Mouse (Mus musculus) cortical plate, adult 2 months (tissue): ENCODE measurements around the gene Mcam. TPM values are rescaled to one million over a fixed set of nuclear protein-coding genes. Genes with fewer than 3 reads are reported as not detected.
A peak's percentile ranks its signal among the peaks of the same experiment; 100 is the strongest.

Experiments
- H3K27ac ChIP-seq: fragments of 200-500 bp; 2 replicates; pipeline ENCODE4 v1.5.1; 2012; ENCODE audit warnings: low read length, control low read depth, inconsistent platforms; ENCODE audit not compliant: insufficient read depth
- H3K4me1 ChIP-seq: fragments of 200-500 bp; 2 replicates; pipeline ENCODE4 v1.6.1; 2011; ENCODE audit warnings: low read length; ENCODE audit not compliant: control insufficient read depth, insufficient read depth
- H3K4me3 ChIP-seq: fragments of 200-500 bp; 2 replicates; pipeline ENCODE4 v1.5.1; 2011; ENCODE audit warnings: mild to moderate bottlenecking, low read length, control low read depth; ENCODE audit not compliant: insufficient read depth
- CTCF ChIP-seq: fragments of 200-500 bp; IDR thresholded peaks from 2 replicates; pipeline ENCODE4 v1.5.1; 2011; ENCODE audit warnings: mild to moderate bottlenecking, control low read depth, low read length; ENCODE audit not compliant: insufficient read depth; ENCODE audit errors: extremely low read depth
- POLR2A ChIP-seq: fragments of 200-500 bp; IDR thresholded peaks from 2 replicates; pipeline ENCODE4 v1.6.1; 2011; ENCODE audit warnings: mild to moderate bottlenecking, low read length, control low read depth; ENCODE audit not compliant: insufficient read depth; ENCODE audit errors: extremely low read depth
- polyA plus RNA-seq: library from polyadenylated mRNA; depleted of rRNA; stranded (reverse); fragments of >200 nt; gene quantifications from 2 replicates; pipeline ENCODE4 v1.2.3, GENCODE M21; 2012

Gene Mcam
- polyA plus RNA-seq, 1 experiment = 27.4 TPM

DNA sequence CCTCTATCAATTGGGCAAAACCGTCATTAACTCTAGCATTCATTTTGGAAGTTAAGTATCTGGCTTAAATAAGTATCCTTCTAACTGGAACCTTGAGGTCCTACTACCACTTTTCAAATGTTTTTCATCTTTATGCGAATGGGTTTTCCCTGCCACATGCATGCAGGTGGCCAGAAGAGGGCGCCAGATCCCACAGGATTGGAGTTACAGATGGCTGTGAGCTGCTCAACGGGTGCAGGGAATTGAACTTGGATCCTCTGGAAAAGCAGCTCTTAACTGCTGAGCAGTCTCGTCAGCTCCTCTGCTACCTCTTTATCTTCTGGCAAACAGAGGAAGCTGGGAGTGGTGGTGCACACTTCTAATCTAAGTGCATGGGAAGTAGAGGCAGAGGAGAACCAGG, 15.3 kb upstream of the Mcam start:
- no peak overlapping the region for H3K4me3 ChIP-seq
- H3K27ac ChIP-seq = no peak overlapping the region
- no peaks in the 10 kb centered on the region for H3K4me1 ChIP-seq
- TF ChIP-seq CTCF = peak; percentile 50
- TF ChIP-seq POLR2A = no peak

- TF ChIP-seq POLR2A = no peak
- no peak for TF ChIP-seq CTCF
Measured at GRCm38 (mm10) chr9:44119948-44120465, 14.3 kb upstream of the Mcam start.

DNA sequence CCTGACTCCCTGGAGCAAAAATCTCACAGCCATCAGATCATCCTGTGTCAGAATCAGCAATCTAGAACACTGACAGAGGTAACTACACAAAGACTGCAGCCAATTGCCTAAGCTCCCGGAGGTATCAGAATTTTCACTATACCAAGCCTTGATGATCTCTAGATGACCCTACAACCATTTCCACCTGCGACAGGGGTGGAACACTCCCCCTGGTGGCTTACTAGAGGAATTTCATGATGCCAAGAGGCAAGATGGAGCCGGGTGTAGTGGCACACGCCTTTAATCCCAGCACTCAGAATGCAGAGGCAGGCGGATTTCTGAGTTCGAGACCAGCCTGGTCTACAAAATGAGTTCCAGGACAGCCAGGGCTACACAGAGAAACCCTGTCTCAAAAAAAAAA, 10.0 kb upstream of the Mcam start:
- no peak for TF ChIP-seq POLR2A
- TF ChIP-seq CTCF = peak; percentile 45
- Histone ChIP-seq H3K4me3 (no peak overlapping the region), H3K27ac (no peak overlapping the region), H3K4me1 (peaks cover 3% of the 10 kb centered on the region; the same call in 1 of the 2 replicates)

More at GRCm38 (mm10) chr9:44119948-44120465, 14.3 kb upstream of the Mcam start:
- H3K4me1 ChIP-seq = no peaks in the 10 kb centered on the region
- no peak overlapping the region for H3K4me3 ChIP-seq
- H3K27ac ChIP-seq = no peak overlapping the region

DNA sequence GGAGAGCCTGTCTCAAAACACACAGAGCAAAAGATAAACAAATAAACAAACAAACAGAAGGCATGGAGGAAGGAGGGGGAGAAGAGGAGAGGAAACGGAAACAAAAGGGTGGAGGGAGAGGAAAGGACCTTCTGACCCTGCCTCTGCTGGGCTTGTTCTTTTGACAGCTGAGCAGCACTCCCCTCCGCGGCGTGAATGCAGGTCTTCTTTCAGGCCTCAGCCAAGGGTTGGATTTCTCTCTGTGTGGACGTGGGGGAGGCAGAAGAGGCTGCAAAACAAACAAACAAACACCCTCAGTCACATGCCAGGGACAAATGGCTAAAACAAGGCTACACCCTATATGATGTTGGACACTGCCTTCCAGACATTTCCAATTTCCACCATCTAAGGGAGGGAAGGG, 9.2 kb upstream of the Mcam start:
- H3K27ac ChIP-seq = no peak overlapping the region
- TF ChIP-seq CTCF (no peak), POLR2A (no peak)
- H3K4me3 ChIP-seq = no peak overlapping the region
- peaks cover 3% of the 10 kb centered on the region; the same call in 1 of the 2 replicates for H3K4me1 ChIP-seq

GRCm38 (mm10) chr9:44125546-44126428, 8.5 kb upstream of the Mcam start:
- TF ChIP-seq POLR2A (no peak), CTCF (peak; percentile 95)
- H3K4me1 ChIP-seq = peaks cover 3% of the 10 kb centered on the region; the same call in 1 of the 2 replicates
- no peak overlapping the region for H3K27ac ChIP-seq
- H3K4me3 ChIP-seq = no peak overlapping the region

DNA sequence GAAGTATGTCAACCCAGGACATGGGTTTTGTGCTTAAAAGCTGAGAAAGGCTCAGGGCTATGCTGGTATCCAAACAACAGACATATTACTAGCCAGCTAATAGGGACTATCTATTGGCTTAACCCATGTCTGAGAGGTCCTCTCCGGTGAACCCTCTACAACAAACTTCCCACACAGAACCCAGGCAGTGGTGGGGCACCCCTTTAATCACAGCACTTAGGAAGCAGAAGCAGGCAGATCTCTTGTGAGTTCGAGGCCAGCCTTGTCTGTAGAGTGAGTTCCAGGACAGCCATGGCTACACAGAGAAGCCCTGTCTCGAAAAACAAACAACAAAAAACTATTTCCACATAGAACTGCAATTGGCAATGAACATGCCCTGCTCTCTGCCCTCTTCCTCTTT, 7.5 kb upstream of the Mcam start:
- H3K4me1 ChIP-seq = peaks cover 3% of the 10 kb centered on the region; the same call in 1 of the 2 replicates
- H3K27ac ChIP-seq = no peak overlapping the region
- no peak overlapping the region for H3K4me3 ChIP-seq
- TF ChIP-seq CTCF (no peak), POLR2A (no peak)

DNA sequence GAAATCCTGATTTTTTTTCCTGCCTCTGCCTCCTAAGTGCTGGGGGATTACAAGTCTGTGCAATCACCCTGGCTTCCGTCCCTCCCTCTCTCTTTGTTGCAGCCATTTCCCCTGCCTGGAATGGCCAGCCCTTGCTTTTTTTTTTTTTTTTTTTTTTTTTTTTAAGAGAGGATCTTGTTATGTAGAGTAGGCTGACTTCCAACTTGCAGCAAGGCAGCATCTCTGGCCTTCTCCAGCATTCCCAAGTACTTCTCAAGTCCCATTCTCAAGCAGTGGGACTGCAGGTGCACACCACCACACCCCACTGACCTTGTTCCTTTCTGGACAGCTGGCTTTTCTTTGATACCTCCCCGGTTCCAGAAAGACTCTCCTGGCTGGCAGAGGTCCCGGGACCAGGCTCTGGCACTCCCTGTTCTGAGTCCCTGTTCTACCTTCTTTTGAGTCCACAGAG, 6.9 kb upstream of the Mcam start:
- Histone ChIP-seq H3K4me1 (peaks cover 3% of the 10 kb centered on the region; the same call in 1 of the 2 replicates), H3K27ac (no peak overlapping the region), H3K4me3 (no peak overlapping the region)
- TF ChIP-seq POLR2A (no peak), CTCF (no peak)

- Histone ChIP-seq H3K27ac (peak overlapping the region; percentile 63), H3K4me3 (peak overlapping the region; percentile 17; the same call in 1 of the 2 replicates), H3K4me1 (peaks cover 3% of the 10 kb centered on the region; the same call in 1 of the 2 replicates)
- TF ChIP-seq POLR2A (no peak), CTCF (no peak)
Measured at GRCm38 (mm10) chr9:44129633-44130032, 4.6 kb upstream of the Mcam start.

- peak overlapping the region; percentile 82 for H3K27ac ChIP-seq
- H3K4me1 ChIP-seq = peaks cover 3% of the 10 kb centered on the region; the same call in 1 of the 2 replicates
- TF ChIP-seq CTCF = no peak
- TF ChIP-seq POLR2A = no peak
- H3K4me3 ChIP-seq = peak overlapping the region; percentile 17; the same call in 1 of the 2 replicates
Measured at GRCm38 (mm10) chr9:44130034-44130433, 4.2 kb upstream of the Mcam start.

DNA sequence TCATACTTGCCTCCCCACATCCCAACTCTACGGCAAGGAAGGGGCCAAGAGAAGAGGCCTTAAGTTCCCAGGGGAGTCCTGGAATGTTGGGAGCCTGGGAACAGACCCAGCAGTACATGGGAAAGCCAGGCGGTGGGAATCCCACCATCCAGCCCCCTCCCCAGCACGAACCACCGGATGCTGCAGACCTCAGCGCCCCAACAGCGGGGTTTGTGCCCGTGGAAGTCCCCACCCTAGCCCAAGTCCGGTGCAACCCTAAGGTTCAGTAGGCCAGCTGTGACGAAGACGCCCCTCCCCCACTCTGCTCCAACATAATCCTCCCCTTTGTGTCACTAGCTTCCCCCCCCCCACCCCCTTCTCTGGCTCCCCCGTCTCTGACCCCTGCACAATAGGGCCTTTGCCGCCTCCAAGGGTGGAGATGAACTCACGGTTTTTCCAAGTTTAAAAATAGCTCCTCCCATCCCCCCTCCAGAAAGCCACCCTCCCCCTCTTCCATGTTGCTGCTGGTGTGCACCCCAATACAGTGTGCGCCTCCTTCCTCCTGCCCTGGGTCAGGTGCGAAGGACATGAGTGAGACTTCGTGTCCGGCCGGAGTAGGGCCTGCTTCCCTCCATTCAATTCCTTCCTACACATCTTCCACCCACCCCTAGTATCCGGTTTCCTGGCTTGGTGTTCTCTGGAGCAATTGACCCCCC, 3.5 kb upstream of the Mcam start:
- TF ChIP-seq POLR2A (no peak), CTCF (no peak)
- Histone ChIP-seq H3K4me3 (peak overlapping the region; percentile 17; the same call in 1 of the 2 replicates), H3K4me1 (peaks cover 3% of the 10 kb centered on the region; the same call in 1 of the 2 replicates), H3K27ac (peak overlapping the region; percentile 82)
